Mouse (Mus musculus): ENCODE measurements around the gene Ttc32. TPM values are rescaled to one million over a fixed set of nuclear protein-coding genes. Genes with fewer than 3 reads are reported as not detected.

Ttc32 gene
- total and polyA plus RNA-seq, 3 experiments: 11.5 to 28.8 (median 11.7) TPM

DNA sequence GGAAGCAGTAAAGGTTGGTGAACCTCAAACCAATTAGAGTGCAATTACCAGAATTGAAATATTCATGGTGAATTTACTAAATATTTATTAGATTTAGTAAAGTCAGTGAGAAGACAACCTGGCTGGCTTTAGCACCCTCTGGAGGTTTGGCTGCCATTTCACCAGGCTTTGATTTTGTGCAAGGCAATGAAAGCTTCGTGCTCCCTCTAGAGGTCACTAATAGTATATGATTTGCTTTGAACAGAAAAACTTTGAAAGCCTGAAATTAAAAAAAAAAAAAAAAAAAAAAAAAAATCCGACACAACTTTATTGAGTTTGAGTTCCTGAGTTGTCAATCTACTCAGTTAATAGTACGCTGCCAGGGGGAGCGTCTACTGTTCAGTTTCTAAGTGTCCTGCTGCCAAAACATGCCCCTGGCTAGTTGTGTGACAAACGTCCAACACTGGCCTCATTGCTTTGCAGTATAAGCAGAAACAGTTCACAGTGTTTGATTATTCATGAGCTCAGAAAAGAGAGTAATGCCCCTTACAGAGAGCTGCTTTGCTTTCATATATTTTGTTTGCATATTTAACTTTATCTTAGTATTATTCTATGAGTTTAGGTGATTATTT is 27.7 kb upstream of the Ttc32 start:
- Histone ChIP-seq H3K79me2 (replicated peaks; ENCODE audit: control insufficient read depth, extremely low read depth, insufficient read depth, poor library complexity, severe bottlenecking) (no peaks in the 10 kb centered on the region), H3K36me3 (replicated peaks in 1 of 2; ENCODE audit: control insufficient read depth in 1 of 2, insufficient read depth in 1 of 2, low read length in 1 of 2) (peaks cover 2 to 3% of the 10 kb centered on the region in 2 experiments), H3K27ac (ENCODE audit: insufficient read depth, low read depth) (no peak overlapping the region), H3K4me1 (ENCODE audit: control insufficient read depth in 1 of 2, insufficient read depth in 2 of 2) (peaks cover 0 to 10% of the 10 kb centered on the region in 2 experiments; a peak in 2 of 4 replicates), H3K9ac (ENCODE audit: insufficient read depth, low read depth) (no peak overlapping the region), H3K4me2 (ENCODE audit: insufficient read depth, low read depth, poor library complexity, severe bottlenecking) (no peak overlapping the region), H3K9me3 (replicated peaks; ENCODE audit: low read length) (no peaks in the 10 kb centered on the region), H3K27me3 (replicated peaks) (no peaks in the 10 kb centered on the region), H3K4me3 (replicated peaks in 1 of 3; ENCODE audit: low read depth in 2 of 3, low read length in 2 of 3, poor library complexity in 1 of 3) (no peak overlapping the region)
- no peak for TF ChIP-seq KAT2A (IDR thresholded peaks at IDR 0.05; ENCODE audit: insufficient replicate concordance, low read length)
- no peak for TF ChIP-seq EP300 (IDR thresholded peaks at IDR 0.05; ENCODE audit: low read length)
- TF ChIP-seq BHLHE40 (IDR thresholded peaks at IDR 0.05; ENCODE audit: low read depth, low read length): 0 out of 2 replicates have a peak, but pooled peaks have one; percentile 6
- no peak for TF ChIP-seq USF1 (IDR thresholded peaks at IDR 0.05; ENCODE audit: low read depth, low read length)
- TF ChIP-seq SMC3 (IDR thresholded peaks at IDR 0.05; ENCODE audit: low read depth, low read length): peak; percentile 94
- TF ChIP-seq POLR2AphosphoS2 (IDR thresholded peaks at IDR 0.05; ENCODE audit: low read depth, low read length): no peak
- no peak for TF ChIP-seq ETS1 (conservative IDR thresholded peaks at IDR 0.05; ENCODE audit: low read depth, low read length)
- TF ChIP-seq USF2 (conservative IDR thresholded peaks at IDR 0.05; ENCODE audit: low read depth, low read length): no peak
- TF ChIP-seq PAX5 (IDR thresholded peaks at IDR 0.05; ENCODE audit: low read length): no peak
- TF ChIP-seq SIN3A (IDR thresholded peaks at IDR 0.05; ENCODE audit: low read length): 0 out of 2 replicates have a peak, but pooled peaks have one; percentile 31
- TF ChIP-seq NRF1 (IDR thresholded peaks at IDR 0.05; ENCODE audit: low read depth, low read length): no peak
- TF ChIP-seq CHD2 (IDR thresholded peaks at IDR 0.05; ENCODE audit: low read length): no peak
- peak; percentile 92 for TF ChIP-seq ZC3H11A (IDR thresholded peaks at IDR 0.05; ENCODE audit: low read depth, low read length)
- TF ChIP-seq JUN (IDR thresholded peaks at IDR 0.05; ENCODE audit: insufficient read depth, low read depth, low read length): peak; percentile 13; the same call in 1 of the 2 replicates
- TF ChIP-seq POLR2A (IDR thresholded peaks at IDR 0.05; ENCODE audit: low read depth, low read length): no peak
- TF ChIP-seq JUND (conservative IDR thresholded peaks at IDR 0.05; ENCODE audit: low read depth, low read length): peak; percentile 52
- peak; percentile 98 for TF ChIP-seq ZNF384 (IDR thresholded peaks at IDR 0.05; ENCODE audit: low read depth, low read length)
- no peak for TF ChIP-seq MAZ (IDR thresholded peaks at IDR 0.05; ENCODE audit: low read depth, low read length)
- no peak for TF ChIP-seq ZKSCAN1 (IDR thresholded peaks at IDR 0.05; ENCODE audit: borderline replicate concordance, low read depth, low read length)
- TF ChIP-seq NELFE (IDR thresholded peaks at IDR 0.05; ENCODE audit: low read depth, low read length): peak; percentile 62; the same call in 1 of the 2 replicates
- peak; percentile 40; the same call in 1 of the 2 replicates for TF ChIP-seq MAFK (IDR thresholded peaks at IDR 0.05; ENCODE audit: insufficient replicate concordance, low read length)
- 0 out of 2 replicates have a peak, but pooled peaks have one; percentile 23 for TF ChIP-seq IRF4 (IDR thresholded peaks at IDR 0.05; ENCODE audit: low read depth, low read length)
- TF ChIP-seq UBTF (IDR thresholded peaks at IDR 0.05; ENCODE audit: low read depth, low read length): no peak
- no peak for TF ChIP-seq RCOR1 (conservative IDR thresholded peaks at IDR 0.05; ENCODE audit: low read depth, low read length)
- no peak for TF ChIP-seq CHD1 (IDR thresholded peaks at IDR 0.05; ENCODE audit: low read depth, low read length)
- TF ChIP-seq ELF1 (IDR thresholded peaks at IDR 0.05; ENCODE audit: low read depth, low read length): 0 out of 2 replicates have a peak, but pooled peaks have one; percentile 19
- peak; percentile 50 to 99 for TF ChIP-seq CTCF (conservative IDR thresholded peaks at IDR 0.05 in 1 of 2, IDR thresholded peaks at IDR 0.05 in 1 of 2; ENCODE audit: low read depth in 2 of 2, low read length in 2 of 2)
- peak; percentile 93 for TF ChIP-seq RAD21 (IDR thresholded peaks at IDR 0.05; ENCODE audit: low read depth, low read length)
- no peak for TF ChIP-seq ZMIZ1 (IDR thresholded peaks at IDR 0.05; ENCODE audit: low read depth, low read length)
- TF ChIP-seq TCF12 (IDR thresholded peaks at IDR 0.05; ENCODE audit: low read depth, low read length): no peak
- no peak for TF ChIP-seq MAX (IDR thresholded peaks at IDR 0.05; ENCODE audit: low read length)
- peak; percentile 36; the same call in 1 of the 2 replicates for TF ChIP-seq HCFC1 (IDR thresholded peaks at IDR 0.05; ENCODE audit: low read depth, low read length)
- no peak for TF ChIP-seq GABPA (IDR thresholded peaks at IDR 0.05; ENCODE audit: insufficient replicate concordance, low read depth, low read length)
- TF ChIP-seq MYC (IDR thresholded peaks at IDR 0.05; ENCODE audit: low read depth, low read length): 0 out of 2 replicates have a peak, but pooled peaks have one; percentile 52
- no peak for TF ChIP-seq TBP (conservative IDR thresholded peaks at IDR 0.05; ENCODE audit: low read depth, low read length)
- DNase-seq (ENCODE audit: extremely low read depth): peak; percentile 80
- dilution Hi-C loops (cut with MboI; ENCODE audit: extremely low pct_ligation_motif_present, extremely low pct_unique_long_range_greater_than_20kb, low sequenced_read_pairs): no loop called here
- in situ Hi-C loops (cut with MboI; ENCODE audit: low pct_ligation_motif_present, low pct_unique_long_range_greater_than_20kb, low sequenced_read_pairs): loop anchor here (25.0 kb wide), 2 partner anchors 465 to 690 kb away; partner anchors contain the start of genes Gdf7 and Hs1bp3

All from CH12.LX (cell line).